Mouse (Mus musculus) liver (tissue): ENCODE results near the gene Chchd2.
A peak's percentile ranks its signal among the peaks of the same experiment; 100 is the strongest.

Experiments
- DNase-seq: peaks from one replicate; pipeline ENCODE4 v3.0.0-alpha.2; 2020; ENCODE audit warnings: mixed read lengths

Chchd2 gene

GRCm38 (mm10) chr5:129877731-129878455, 9.4 kb downstream of the Chchd2 start:
- no peak for DNase-seq

- no peak for DNase-seq
Observed at GRCm38 (mm10) chr5:129875098-129875497, 12.2 kb downstream of the Chchd2 start.

DNA sequence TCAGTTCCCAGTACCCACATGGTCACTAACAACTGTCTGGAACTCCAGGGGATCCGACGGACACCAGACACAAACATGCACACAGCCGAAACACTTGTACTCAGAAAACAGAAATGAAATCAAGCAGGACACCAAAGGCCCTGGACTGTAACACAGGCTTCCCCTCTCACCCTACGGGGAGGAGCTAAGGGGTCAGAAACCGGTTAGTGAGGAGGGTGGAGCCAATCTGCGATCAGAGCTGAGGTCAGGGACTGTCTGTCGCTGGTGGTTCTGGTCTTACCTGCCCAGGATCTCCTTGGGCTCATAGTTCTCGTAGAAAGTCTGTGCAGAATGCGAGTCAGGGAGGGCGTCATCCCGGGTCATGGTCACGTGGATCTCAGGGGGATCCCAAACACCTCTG, 13.3 kb downstream of the Chchd2 start:
- no peak for DNase-seq

DNA sequence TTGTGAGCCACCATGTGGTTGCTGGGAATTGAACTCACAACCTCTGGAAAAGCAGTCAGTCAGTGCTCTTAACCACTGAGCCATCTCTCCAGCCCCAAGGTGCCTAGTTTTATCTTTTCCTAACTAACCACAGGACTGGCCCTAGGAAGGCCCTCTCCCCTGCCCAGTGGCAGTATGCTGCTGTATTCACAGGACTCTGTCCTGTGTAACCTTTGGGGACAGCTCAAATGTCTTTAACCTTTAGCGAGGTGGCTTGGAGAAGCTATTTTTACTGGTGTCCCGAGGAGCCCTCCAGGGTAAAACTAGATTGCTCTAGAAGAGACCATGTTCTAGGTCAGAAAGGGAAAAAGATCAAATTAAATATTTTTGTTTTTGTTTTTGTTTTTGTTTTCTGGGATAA, 16.0 kb downstream of the Chchd2 start:
- no peak for DNase-seq

- DNase-seq, result no peak
Observed at GRCm38 (mm10) chr5:129869238-129869995, 17.9 kb downstream of the Chchd2 start.

DNA sequence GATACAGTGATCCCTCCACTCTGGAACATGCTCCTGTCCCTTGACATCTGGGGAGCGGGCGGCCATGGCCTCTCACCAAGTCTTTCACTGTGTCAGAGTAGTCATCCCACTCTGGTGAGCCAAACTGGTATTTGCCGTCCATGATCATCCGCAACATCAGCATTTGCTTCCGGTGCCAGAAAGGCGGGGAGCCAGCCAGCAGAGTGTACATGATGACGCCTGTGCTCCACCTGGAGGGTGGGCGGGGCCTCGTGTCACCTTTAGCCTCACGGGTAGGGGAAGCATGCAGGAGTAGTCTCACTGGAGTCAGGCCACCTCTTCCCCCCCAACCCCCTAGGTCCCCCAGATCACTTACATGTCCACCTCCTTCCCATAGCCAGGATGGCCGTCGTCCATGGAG, 21.4 kb downstream of the Chchd2 start:
- no peak for DNase-seq

DNA sequence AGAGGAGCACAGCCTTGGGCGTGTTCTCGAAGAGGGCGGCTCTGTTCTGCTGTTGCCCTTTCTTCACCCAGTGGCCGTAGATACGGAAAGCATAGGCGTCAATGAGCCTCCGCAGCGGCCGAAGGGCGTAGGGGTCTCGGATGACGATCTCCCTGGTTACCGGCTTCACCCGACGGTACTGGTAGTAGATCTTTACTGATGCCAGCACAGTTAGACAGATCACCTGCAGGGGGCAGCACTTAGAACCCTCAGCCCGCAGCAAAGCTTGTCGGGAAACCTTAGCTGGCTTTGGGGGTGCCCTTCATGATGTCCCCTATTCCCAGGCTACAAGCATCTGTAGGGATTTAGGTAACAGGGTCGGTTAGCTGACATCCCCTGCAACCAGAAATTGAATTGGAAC, 22.8 kb downstream of the Chchd2 start:
- peak; percentile 44 for DNase-seq

- DNase-seq, result no peak
Observed at GRCm38 (mm10) chr5:129862325-129862724, 24.9 kb downstream of the Chchd2 start.

DNA sequence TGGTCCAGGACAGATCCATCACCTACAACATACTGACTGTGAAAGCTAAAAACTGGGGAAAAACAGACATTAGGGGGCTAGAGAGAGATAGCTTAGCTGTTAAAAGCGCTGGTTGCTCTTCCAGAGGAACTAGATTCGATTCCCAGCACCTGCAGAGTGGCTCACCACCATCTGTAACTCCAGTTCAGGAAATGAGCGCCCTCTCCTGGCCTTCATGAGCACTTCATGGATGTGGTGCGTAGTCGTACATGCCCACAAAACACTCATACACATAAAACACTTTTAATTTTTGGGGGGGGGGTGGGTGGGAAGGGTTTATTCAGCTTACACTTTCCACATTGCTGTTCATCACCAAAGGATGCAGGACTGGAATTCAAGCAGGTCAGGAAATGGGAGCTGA, 30.9 kb downstream of the Chchd2 start:
- DNase-seq, result no peak

- no peak for DNase-seq
Observed at GRCm38 (mm10) chr5:129855163-129855562, 32.1 kb downstream of the Chchd2 start.

DNA sequence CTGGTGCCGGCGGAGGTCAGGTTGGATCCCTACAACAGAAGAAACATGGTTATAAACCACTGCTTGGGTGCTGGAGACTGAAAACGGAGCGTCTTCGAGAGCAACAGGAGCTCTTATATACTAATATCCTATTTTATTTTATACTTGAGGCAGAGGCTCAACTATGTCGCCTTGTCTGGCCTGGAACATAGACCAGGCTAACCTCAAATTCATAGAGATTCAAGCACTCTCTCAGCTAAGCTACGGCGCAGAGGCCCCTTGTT, 39.8 kb downstream of the Chchd2 start:
- DNase-seq, result no peak

- DNase-seq, result peak; percentile 96
Observed at GRCm38 (mm10) chr5:129846752-129847557, 40.3 kb downstream of the Chchd2 start, which contains the start of gene Sumf2. Gene Sumf2, plus strand, starts transcription at chr5:129846986.

- no peak for DNase-seq
Observed at GRCm38 (mm10) chr5:129844848-129845247, 42.4 kb downstream of the Chchd2 start.
